Mouse (Mus musculus): ENCODE measurements at regions not wholly inside any gene's neighbourhood (a gene's known extent, or its start where the extent isn't known, plus 50 kb on each side); places are given as distances from the start of the nearest gene placed in this dataset.

- Histone ChIP-seq H3K4me2 (ENCODE audit: low read depth, low read length) (peak overlapping the region; percentile 97), H3K4me1 (replicated peaks; ENCODE audit: control insufficient read depth, insufficient read depth, low read length) (peaks cover 23% of the 10 kb centered on the region), H3K27ac (ENCODE audit: low read length) (no peak overlapping the region), H3K4me3 (ENCODE audit: low read length) (peak overlapping the region; percentile 51), H3K27me3 (ENCODE audit: control insufficient read depth, insufficient read depth, low read depth, low read length) (peaks cover 84% of the 10 kb centered on the region), H3K36me3 (ENCODE audit: control insufficient read depth, insufficient read depth, low read length) (no peaks in the 10 kb centered on the region), H3K9me3 (ENCODE audit: control insufficient read depth, low read length) (no peaks in the 10 kb centered on the region), H3K9ac (ENCODE audit: low read length) (no peak overlapping the region)
- ATAC-seq (ENCODE audit: low read depth) = peak; percentile 14; the same call in 1 of the 2 replicates
- WGBS = under 1% methylated on average over 37 of the region's 37 CpGs
Observed at GRCm38 (mm10) chr9:122571402-122572059, 175.6 kb upstream of the Topaz1 start.

DNA sequence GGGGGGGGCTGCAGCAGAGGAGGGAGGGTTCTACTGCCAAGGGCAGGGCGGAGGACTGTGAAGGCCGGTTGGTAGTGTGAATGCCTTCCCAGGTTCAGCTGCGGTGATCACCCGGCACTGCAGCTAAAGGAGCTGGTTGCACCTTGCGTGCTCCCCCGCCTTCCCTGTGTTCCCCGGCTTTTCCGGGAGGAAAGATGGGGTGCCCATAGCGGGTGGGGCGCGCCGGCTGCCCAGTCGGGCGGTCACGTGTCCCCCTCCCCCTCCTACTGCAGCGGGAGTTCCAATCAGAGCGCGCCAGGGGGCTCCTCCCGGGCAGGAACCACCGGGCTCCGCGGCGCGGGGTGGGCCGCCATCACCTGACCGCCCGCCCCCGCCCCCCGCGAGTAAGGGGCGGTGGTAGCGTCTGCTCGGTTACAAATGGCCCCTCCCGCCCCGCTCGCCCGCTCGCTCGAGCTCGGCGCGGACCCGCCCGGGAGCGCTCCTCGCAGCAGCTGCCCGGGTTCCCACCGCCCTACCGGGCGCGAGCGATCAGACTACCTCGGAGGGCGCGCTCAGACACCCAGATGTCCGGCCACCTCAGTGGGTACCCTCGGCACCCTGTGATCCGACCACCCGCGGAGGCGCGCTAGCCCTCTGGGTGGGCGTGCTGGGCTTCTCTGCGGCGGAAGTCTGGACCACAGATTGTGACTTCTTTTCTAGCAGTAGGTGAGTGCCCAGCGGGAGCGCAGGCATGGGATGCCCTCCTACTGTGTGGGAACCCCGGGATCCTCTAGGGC, 174.9 kb upstream of the Topaz1 start:
- peak overlapping the region; percentile 54 for H3K9ac ChIP-seq (ENCODE audit: low read length)
- no peak overlapping the region for H3K27ac ChIP-seq (ENCODE audit: low read length)
- H3K4me1 ChIP-seq (replicated peaks; ENCODE audit: control insufficient read depth, insufficient read depth, low read length) = peaks cover 23% of the 10 kb centered on the region
- peak overlapping the region; percentile 97 for H3K4me2 ChIP-seq (ENCODE audit: low read depth, low read length)
- ATAC-seq (ENCODE audit: low read depth) = peak; percentile 87
- peaks cover 84% of the 10 kb centered on the region for H3K27me3 ChIP-seq (ENCODE audit: control insufficient read depth, insufficient read depth, low read depth, low read length)
- peak overlapping the region; percentile 51 for H3K4me3 ChIP-seq (ENCODE audit: low read length)
- no peaks in the 10 kb centered on the region for H3K9me3 ChIP-seq (ENCODE audit: control insufficient read depth, low read length)
- no peaks in the 10 kb centered on the region for H3K36me3 ChIP-seq (ENCODE audit: control insufficient read depth, insufficient read depth, low read length)
- WGBS = under 1% methylated on average over 39 of the region's 68 CpGs

GRCm38 (mm10) chr9:122572836-122573267, 174.3 kb upstream of the Topaz1 start:
- no peak for ATAC-seq (ENCODE audit: low read depth)
- H3K27ac ChIP-seq (ENCODE audit: low read length) = no peak overlapping the region
- peak overlapping the region; percentile 97 for H3K4me2 ChIP-seq (ENCODE audit: low read depth, low read length)
- no peaks in the 10 kb centered on the region for H3K9me3 ChIP-seq (ENCODE audit: control insufficient read depth, low read length)
- WGBS = 3% methylated on average over 13 of the region's 13 CpGs
- H3K27me3 ChIP-seq (ENCODE audit: control insufficient read depth, insufficient read depth, low read depth, low read length) = peaks cover 78% of the 10 kb centered on the region
- H3K36me3 ChIP-seq (ENCODE audit: control insufficient read depth, insufficient read depth, low read length) = no peaks in the 10 kb centered on the region
- H3K4me3 ChIP-seq (ENCODE audit: low read length) = peak overlapping the region; percentile 51
- H3K9ac ChIP-seq (ENCODE audit: low read length) = peak overlapping the region; percentile 54
- peaks cover 23% of the 10 kb centered on the region for H3K4me1 ChIP-seq (replicated peaks; ENCODE audit: control insufficient read depth, insufficient read depth, low read length)

- Histone ChIP-seq H3K9me3 (ENCODE audit: control insufficient read depth, low read length) (no peaks in the 10 kb centered on the region), H3K27me3 (ENCODE audit: control insufficient read depth, insufficient read depth, low read depth, low read length) (no peaks in the 10 kb centered on the region), H3K27ac (ENCODE audit: low read length) (no peak overlapping the region), H3K4me3 (ENCODE audit: low read length) (no peak overlapping the region), H3K4me1 (replicated peaks; ENCODE audit: control insufficient read depth, insufficient read depth, low read length) (no peaks in the 10 kb centered on the region), H3K4me2 (ENCODE audit: low read depth, low read length) (no peak overlapping the region), H3K36me3 (ENCODE audit: control insufficient read depth, insufficient read depth, low read length) (no peaks in the 10 kb centered on the region), H3K9ac (ENCODE audit: low read length) (no peak overlapping the region)
- no peak for ATAC-seq (ENCODE audit: low read depth)
- WGBS = 80% methylated on average over 8 of the region's 8 CpGs
Observed at GRCm38 (mm10) chr9:122585228-122585627, 161.9 kb upstream of the Topaz1 start.

GRCm38 (mm10) chr9:122586421-122586820, 160.7 kb upstream of the Topaz1 start:
- no peaks in the 10 kb centered on the region for H3K27me3 ChIP-seq (ENCODE audit: control insufficient read depth, insufficient read depth, low read depth, low read length)
- H3K4me3 ChIP-seq (ENCODE audit: low read length) = no peak overlapping the region
- H3K4me2 ChIP-seq (ENCODE audit: low read depth, low read length) = no peak overlapping the region
- no peak for ATAC-seq (ENCODE audit: low read depth)
- no peak overlapping the region for H3K9ac ChIP-seq (ENCODE audit: low read length)
- H3K9me3 ChIP-seq (ENCODE audit: control insufficient read depth, low read length) = no peaks in the 10 kb centered on the region
- no peaks in the 10 kb centered on the region for H3K4me1 ChIP-seq (replicated peaks; ENCODE audit: control insufficient read depth, insufficient read depth, low read length)
- no peaks in the 10 kb centered on the region for H3K36me3 ChIP-seq (ENCODE audit: control insufficient read depth, insufficient read depth, low read length)
- H3K27ac ChIP-seq (ENCODE audit: low read length) = no peak overlapping the region
- WGBS = 68% methylated on average over 6 of the region's 6 CpGs

DNA sequence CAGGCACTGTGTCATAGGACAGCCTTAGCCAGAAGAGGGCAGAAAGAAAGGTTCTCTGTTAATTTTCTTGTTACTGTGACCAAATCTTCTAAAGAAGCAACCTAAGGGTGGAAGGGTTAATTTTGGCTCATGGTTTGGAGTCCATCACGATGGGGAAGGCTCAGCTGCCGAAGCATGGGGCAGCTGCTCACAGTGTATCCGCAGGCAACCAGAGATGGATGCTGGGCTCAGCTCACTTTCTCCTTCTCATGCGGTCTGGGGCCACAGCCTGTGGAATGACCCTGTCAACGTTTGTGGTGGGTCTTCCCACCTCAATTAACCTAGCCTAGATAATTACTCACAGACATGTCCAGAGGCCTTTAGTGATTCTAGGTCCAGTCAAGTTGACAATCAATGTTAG, 160.2 kb upstream of the Topaz1 start:
- no peaks in the 10 kb centered on the region for H3K27me3 ChIP-seq (ENCODE audit: control insufficient read depth, insufficient read depth, low read depth, low read length)
- 59% methylated on average over 5 of the region's 5 CpGs for WGBS
- no peaks in the 10 kb centered on the region for H3K4me1 ChIP-seq (replicated peaks; ENCODE audit: control insufficient read depth, insufficient read depth, low read length)
- no peak for ATAC-seq (ENCODE audit: low read depth)
- no peak overlapping the region for H3K4me2 ChIP-seq (ENCODE audit: low read depth, low read length)
- H3K9me3 ChIP-seq (ENCODE audit: control insufficient read depth, low read length) = no peaks in the 10 kb centered on the region
- no peak overlapping the region for H3K4me3 ChIP-seq (ENCODE audit: low read length)
- H3K27ac ChIP-seq (ENCODE audit: low read length) = no peak overlapping the region
- no peak overlapping the region for H3K9ac ChIP-seq (ENCODE audit: low read length)
- H3K36me3 ChIP-seq (ENCODE audit: control insufficient read depth, insufficient read depth, low read length) = no peaks in the 10 kb centered on the region

- H3K9me3 ChIP-seq (ENCODE audit: control insufficient read depth, low read length) = no peaks in the 10 kb centered on the region
- no peaks in the 10 kb centered on the region for H3K36me3 ChIP-seq (ENCODE audit: control insufficient read depth, insufficient read depth, low read length)
- H3K9ac ChIP-seq (ENCODE audit: low read length) = no peak overlapping the region
- H3K4me1 ChIP-seq (replicated peaks; ENCODE audit: control insufficient read depth, insufficient read depth, low read length) = no peaks in the 10 kb centered on the region
- no peak overlapping the region for H3K27ac ChIP-seq (ENCODE audit: low read length)
- ATAC-seq (ENCODE audit: low read depth) = no peak
- no peaks in the 10 kb centered on the region for H3K27me3 ChIP-seq (ENCODE audit: control insufficient read depth, insufficient read depth, low read depth, low read length)
- no peak overlapping the region for H3K4me2 ChIP-seq (ENCODE audit: low read depth, low read length)
- WGBS = 67% methylated on average over 8 of the region's 8 CpGs
- no peak overlapping the region for H3K4me3 ChIP-seq (ENCODE audit: low read length)
Observed at GRCm38 (mm10) chr9:122588246-122588645, 158.9 kb upstream of the Topaz1 start.

DNA sequence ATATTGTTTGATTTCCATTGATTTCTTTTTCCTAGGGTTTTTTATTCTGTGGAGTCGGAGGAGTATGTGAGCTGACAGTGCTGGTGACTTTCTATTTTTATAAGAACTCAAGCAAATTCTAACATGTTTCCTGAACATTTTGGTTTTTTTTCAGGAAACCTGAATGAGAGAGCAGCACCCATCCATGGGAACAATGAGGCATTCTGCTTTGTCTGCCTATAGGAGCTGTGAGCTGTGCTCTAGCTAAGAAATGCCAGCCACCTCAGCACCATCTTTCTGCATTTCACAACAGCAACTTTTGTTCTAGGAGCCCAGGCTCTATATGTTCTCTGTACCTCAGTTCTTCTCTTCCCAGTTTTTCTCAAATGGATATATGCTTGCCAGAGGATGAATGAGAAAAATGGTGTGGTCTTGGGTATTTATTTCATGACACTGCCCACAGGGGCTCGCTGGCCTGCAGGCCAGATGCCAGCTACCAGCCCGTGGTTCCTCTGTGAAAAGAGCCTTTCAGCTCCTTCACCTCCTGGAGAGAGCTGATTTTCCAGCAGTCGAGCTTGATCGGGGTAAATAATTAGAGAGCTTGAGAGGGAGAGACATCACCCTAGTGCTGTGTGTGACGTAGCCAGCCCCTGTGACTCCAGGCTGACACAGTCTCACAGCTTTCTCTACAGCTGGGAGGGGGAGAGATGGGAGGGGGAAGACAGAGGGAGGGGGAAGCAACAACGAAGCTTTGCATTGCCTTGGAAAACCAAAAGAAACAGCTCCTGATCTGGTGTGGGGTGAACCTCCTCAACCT, 154.1 kb upstream of the Topaz1 start:
- peaks cover 17% of the 10 kb centered on the region for H3K27me3 ChIP-seq (ENCODE audit: control insufficient read depth, insufficient read depth, low read depth, low read length)
- WGBS = 21% methylated on average over 7 of the region's 7 CpGs
- no peak overlapping the region for H3K4me2 ChIP-seq (ENCODE audit: low read depth, low read length)
- no peaks in the 10 kb centered on the region for H3K36me3 ChIP-seq (ENCODE audit: control insufficient read depth, insufficient read depth, low read length)
- no peaks in the 10 kb centered on the region for H3K4me1 ChIP-seq (replicated peaks; ENCODE audit: control insufficient read depth, insufficient read depth, low read length)
- H3K9ac ChIP-seq (ENCODE audit: low read length) = no peak overlapping the region
- no peak for ATAC-seq (ENCODE audit: low read depth)
- no peaks in the 10 kb centered on the region for H3K9me3 ChIP-seq (ENCODE audit: control insufficient read depth, low read length)
- no peak overlapping the region for H3K4me3 ChIP-seq (ENCODE audit: low read length)
- H3K27ac ChIP-seq (ENCODE audit: low read length) = no peak overlapping the region

Data from lung, embryonic 16.5 days (tissue).